Mouse (Mus musculus) midbrain, embryonic 10.5 days (tissue): ENCODE data around the gene 4930432K21Rik. TPM values are rescaled to one million over a fixed set of nuclear protein-coding genes. Genes with fewer than 3 reads are reported as not detected.

Experiments
- DNase-seq: peaks from one replicate; pipeline ENCODE4 v3.0.0-alpha.2; 2017; ENCODE audit warnings: low spot score
- H3K27ac ChIP-seq: fragments of 300-500 bp; sonication (generic); replicated peaks from 2 replicates; pipeline ENCODE4 v1.5.1; 2016; ENCODE audit warnings: mild to moderate bottlenecking
- H3K27me3 ChIP-seq: fragments of 300-500 bp; sonication (generic); 2 replicates; pipeline ENCODE4 v1.6.1; 2016; ENCODE audit warnings: low read depth, mild to moderate bottlenecking; ENCODE audit not compliant: poor library complexity, severe bottlenecking
- H3K36me3 ChIP-seq: fragments of 300-500 bp; sonication (generic); 2 replicates; pipeline ENCODE4 v1.6.1; 2016; ENCODE audit warnings: mild to moderate bottlenecking, moderate library complexity
- H3K4me1 ChIP-seq: fragments of 300-500 bp; sonication (generic); 2 replicates; pipeline ENCODE4 v1.6.1; 2016
- H3K4me3 ChIP-seq: fragments of 300-500 bp; sonication (generic); 2 replicates; pipeline ENCODE4 v1.5.1; 2016; ENCODE audit warnings: mild to moderate bottlenecking, moderate library complexity
- H3K9me3 ChIP-seq: fragments of 300-500 bp; sonication (generic); replicated peaks from 2 replicates; pipeline ENCODE4 v1.6.1; 2016; ENCODE audit warnings: mild to moderate bottlenecking
- WGBS: fragments of 180-500 bp; shearing (Covaris S2); methylation state at CpG from one replicate; pipeline ENCODE4 v1.1.7; 2016; 5-methylcytosine and 5-hydroxymethylcytosine counted together
- polyA plus RNA-seq: library from polyadenylated mRNA; unstranded; fragments of >200 nt; fragmentation: Nextera tagmentation; extraction: Ambion mirVana; gene quantifications from 2 replicates; pipeline ENCODE4 v1.2.1, GENCODE M21; 2016

The 4930432K21Rik gene
- polyA plus RNA-seq, 1 experiment from 2014 or later, result 2.4 TPM

GRCm38 (mm10) chr8:84170096-84170495 is 22.3 kb downstream of the 4930432K21Rik start:
- no peak overlapping the region for H3K4me3 ChIP-seq
- H3K27ac ChIP-seq, result no peak overlapping the region
- H3K9me3 ChIP-seq, result no peaks in the 10 kb centered on the region
- DNase-seq, result no peak
- no peaks in the 10 kb centered on the region for H3K27me3 ChIP-seq
- WGBS, result 93% methylated on average over 5 of the region's 5 CpGs
- H3K4me1 ChIP-seq, result 0 out of 2 replicates have a peak, but pooled peaks cover 6% of the 10 kb centered on the region
- peaks cover 55% of the 10 kb centered on the region for H3K36me3 ChIP-seq

- H3K36me3 ChIP-seq, result peaks cover 85% of the 10 kb centered on the region
- no peaks in the 10 kb centered on the region for H3K9me3 ChIP-seq
- 88% methylated on average over 6 of the region's 6 CpGs for WGBS
- H3K27ac ChIP-seq, result no peak overlapping the region
- H3K4me3 ChIP-seq, result no peak overlapping the region
- peaks cover 15% of the 10 kb centered on the region for H3K4me1 ChIP-seq
- no peak for DNase-seq
- no peaks in the 10 kb centered on the region for H3K27me3 ChIP-seq
Observed at GRCm38 (mm10) chr8:84173861-84174260, 26.0 kb downstream of the 4930432K21Rik start.

GRCm38 (mm10) chr8:84176560-84176959 is 28.7 kb downstream of the 4930432K21Rik start:
- H3K36me3 ChIP-seq, result peaks cover 75% of the 10 kb centered on the region
- no peaks in the 10 kb centered on the region for H3K9me3 ChIP-seq
- H3K27me3 ChIP-seq, result no peaks in the 10 kb centered on the region
- no peak overlapping the region for H3K27ac ChIP-seq
- WGBS, result 55% methylated on average over 3 of the region's 3 CpGs
- peaks cover 42% of the 10 kb centered on the region for H3K4me1 ChIP-seq
- H3K4me3 ChIP-seq, result no peak overlapping the region
- DNase-seq, result no peak

GRCm38 (mm10) chr8:84177405-84177804 is 29.6 kb downstream of the 4930432K21Rik start:
- Histone ChIP-seq H3K27me3 (no peaks in the 10 kb centered on the region), H3K4me1 (peaks cover 49% of the 10 kb centered on the region), H3K9me3 (no peaks in the 10 kb centered on the region), H3K4me3 (no peak overlapping the region), H3K27ac (no peak overlapping the region), H3K36me3 (peaks cover 71% of the 10 kb centered on the region)
- WGBS, result 84% methylated on average over 3 of the region's 3 CpGs
- DNase-seq, result no peak

GRCm38 (mm10) chr8:84178592-84178991 is 30.8 kb downstream of the 4930432K21Rik start:
- peaks cover 60% of the 10 kb centered on the region for H3K4me1 ChIP-seq
- WGBS, result 80% methylated on average over 8 of the region's 8 CpGs
- DNase-seq, result no peak

GRCm38 (mm10) chr8:84179946-84180345 is 32.1 kb downstream of the 4930432K21Rik start:
- H3K27ac ChIP-seq, result peak overlapping the region; percentile 98
- H3K4me3 ChIP-seq, result peak overlapping the region; percentile 53
- H3K4me1 ChIP-seq, result peaks cover 73% of the 10 kb centered on the region
- WGBS, result 6% methylated on average over 4 of the region's 4 CpGs
- H3K36me3 ChIP-seq, result peaks cover 45% of the 10 kb centered on the region
- H3K9me3 ChIP-seq, result no peaks in the 10 kb centered on the region
- DNase-seq, result no peak
- H3K27me3 ChIP-seq, result peaks cover 9% of the 10 kb centered on the region

More at GRCm38 (mm10) chr8:84178592-84178991, 30.8 kb downstream of the 4930432K21Rik start:
- H3K27ac ChIP-seq, result 0 out of 2 replicates have a peak overlapping the region, but pooled peaks have one; percentile 42
- no peaks in the 10 kb centered on the region for H3K9me3 ChIP-seq
- H3K4me3 ChIP-seq, result no peak overlapping the region
- peaks cover 59% of the 10 kb centered on the region for H3K36me3 ChIP-seq
- no peaks in the 10 kb centered on the region for H3K27me3 ChIP-seq

- H3K4me1 ChIP-seq, result peaks cover 73% of the 10 kb centered on the region
- WGBS, result under 1% methylated on average over 16 of the region's 16 CpGs
- H3K27me3 ChIP-seq, result peaks cover 15% of the 10 kb centered on the region
- peaks cover 4% of the 10 kb centered on the region; the same call in 1 of the 2 replicates for H3K9me3 ChIP-seq
- H3K4me3 ChIP-seq, result peak overlapping the region; percentile 53
- peak; percentile 90 for DNase-seq
- peaks cover 38% of the 10 kb centered on the region for H3K36me3 ChIP-seq
- peak overlapping the region; percentile 98 for H3K27ac ChIP-seq
Observed at GRCm38 (mm10) chr8:84180530-84181190, 32.8 kb downstream of the 4930432K21Rik start.

- H3K36me3 ChIP-seq, result peaks cover 19% of the 10 kb centered on the region
- DNase-seq, result no peak
- H3K4me3 ChIP-seq, result peak overlapping the region; percentile 94
- H3K9me3 ChIP-seq, result peaks cover 4% of the 10 kb centered on the region; the same call in 1 of the 2 replicates
- H3K27ac ChIP-seq, result peak overlapping the region; percentile 100
- H3K4me1 ChIP-seq, result peaks cover 78% of the 10 kb centered on the region
- 70% methylated on average over 4 of the region's 4 CpGs for WGBS
- peaks cover 27% of the 10 kb centered on the region for H3K27me3 ChIP-seq
Observed at GRCm38 (mm10) chr8:84182833-84183232, 35.0 kb downstream of the 4930432K21Rik start.

GRCm38 (mm10) chr8:84183261-84184084 is 35.6 kb downstream of the 4930432K21Rik start:
- peak overlapping the region; percentile 94 for H3K4me3 ChIP-seq
- peak; percentile 70 for DNase-seq
- 3% methylated on average over 86 of the region's 87 CpGs for WGBS
- H3K27me3 ChIP-seq, result peaks cover 33% of the 10 kb centered on the region
- H3K27ac ChIP-seq, result peak overlapping the region; percentile 100
- peaks cover 13% of the 10 kb centered on the region for H3K36me3 ChIP-seq
- peaks cover 72% of the 10 kb centered on the region for H3K4me1 ChIP-seq
- H3K9me3 ChIP-seq, result peaks cover 4% of the 10 kb centered on the region; the same call in 1 of the 2 replicates

GRCm38 (mm10) chr8:84184085-84185043 is 36.5 kb downstream of the 4930432K21Rik start:
- Histone ChIP-seq H3K36me3 (0 out of 2 replicates have a peak, but pooled peaks cover 6% of the 10 kb centered on the region), H3K4me3 (peak overlapping the region; percentile 94), H3K9me3 (peaks cover 4% of the 10 kb centered on the region; the same call in 1 of the 2 replicates), H3K27me3 (peaks cover 40% of the 10 kb centered on the region), H3K27ac (peak overlapping the region; percentile 100), H3K4me1 (peaks cover 63% of the 10 kb centered on the region)
- DNase-seq, result no peak
- 21% methylated on average over 21 of the region's 21 CpGs for WGBS

- WGBS, result 90% methylated on average over 7 of the region's 7 CpGs
- H3K36me3 ChIP-seq, result 0 out of 2 replicates have a peak, but pooled peaks cover 5% of the 10 kb centered on the region
- H3K27ac ChIP-seq, result peak within 1 kb of the TSS; percentile 100
- peak within 1 kb of the TSS; percentile 94 for H3K4me3 ChIP-seq
- H3K4me1 ChIP-seq, result peaks cover 55% of the 10 kb centered on the region
- H3K9me3 ChIP-seq, result peaks cover 4% of the 10 kb centered on the region; the same call in 1 of the 2 replicates
- DNase-seq, result no peak
- H3K27me3 ChIP-seq, result peaks cover 40% of the 10 kb centered on the region
Observed at GRCm38 (mm10) chr8:84185117-84185516, 37.3 kb downstream of the 4930432K21Rik start, which contains the start of gene Nanos3. TSS of gene Nanos3 (minus strand) at chr8:84185217.
